Mouse (Mus musculus) ES-Bruce4 (cell line): ENCODE measurements around the gene Hoxb9. TPM values are rescaled to one million over a fixed set of nuclear protein-coding genes. Genes with fewer than 3 reads are reported as not detected.

Experiments used
- H3K27ac ChIP-seq: 2 replicates; pipeline ENCODE4 v1.5.1; 2012; ENCODE audit warnings: low read length, inconsistent platforms; ENCODE audit not compliant: insufficient read depth
- H3K27me3 ChIP-seq: 2 replicates; pipeline ENCODE4 v1.6.1; 2012; ENCODE audit warnings: mild to moderate bottlenecking, low read length, inconsistent platforms; ENCODE audit not compliant: control insufficient read depth, poor library complexity, insufficient read depth, severe bottlenecking
- H3K36me3 ChIP-seq: 2 replicates; pipeline ENCODE4 v1.6.1; 2012; ENCODE audit warnings: inconsistent platforms, mild to moderate bottlenecking, low read length, moderate library complexity; ENCODE audit not compliant: control insufficient read depth, poor library complexity, insufficient read depth, severe bottlenecking
- H3K4me1 ChIP-seq: one replicate; pipeline ENCODE4 v1.8.1; 2011; ENCODE audit warnings: low read length; ENCODE audit not compliant: control insufficient read depth, insufficient read depth
- H3K4me3 ChIP-seq: 2 replicates; pipeline ENCODE4 v1.5.1; 2011; ENCODE audit warnings: low read depth, mild to moderate bottlenecking, low read length
- H3K9ac ChIP-seq: 2 replicates; pipeline ENCODE4 v1.6.1; 2012; ENCODE audit warnings: low read depth, mild to moderate bottlenecking, inconsistent platforms; ENCODE audit not compliant: poor library complexity, severe bottlenecking
- H3K9me3 ChIP-seq: replicated peaks from 2 replicates; pipeline ENCODE4 v1.6.1; 2012; ENCODE audit warnings: mild to moderate bottlenecking, low read length, inconsistent platforms; ENCODE audit not compliant: control insufficient read depth, poor library complexity, insufficient read depth, severe bottlenecking
- CTCF ChIP-seq: IDR thresholded peaks from one replicate; pipeline ENCODE4 v1.8.1; 2011; ENCODE audit warnings: low read depth, low read length
- EP300 ChIP-seq: IDR thresholded peaks from 2 replicates; pipeline ENCODE4 v1.6.1; 2011; ENCODE audit warnings: low read depth, low read length; ENCODE audit not compliant: insufficient read depth
- POLR2A ChIP-seq: IDR thresholded peaks from one replicate; pipeline ENCODE4 v1.8.1; 2011; ENCODE audit warnings: low read length; ENCODE audit not compliant: insufficient read depth
- polyA plus RNA-seq: library from polyadenylated mRNA; stranded (reverse); fragments of >200 nt; gene quantifications from 2 replicates; pipeline ENCODE4 v1.2.4, GENCODE M21; 2011; ENCODE audit warnings: low read depth; ENCODE audit not compliant: missing spikeins, insufficient read depth, insufficient read length

Hoxb9 gene
- polyA plus RNA-seq, 1 experiment: 1.5 TPM

- Histone ChIP-seq H3K27ac (no peak overlapping the region), H3K36me3 (peaks cover 10% of the 10 kb centered on the region), H3K4me3 (no peak overlapping the region), H3K9me3 (no peaks in the 10 kb centered on the region), H3K4me1 (no peaks in the 10 kb centered on the region), H3K9ac (no peak overlapping the region), H3K27me3 (peaks cover 25% of the 10 kb centered on the region; the same call in 1 of the 2 replicates)
- TF ChIP-seq EP300 (no peak), POLR2A (no peak), CTCF (no peak)
These were observed 7.4 kb upstream of the Hoxb9 start for GRCm38 (mm10) chr11:96263636-96264389.

GRCm38 (mm10) chr11:96264390-96265020 is 6.8 kb upstream of the Hoxb9 start:
- peaks cover 32% of the 10 kb centered on the region for H3K27me3 ChIP-seq
- H3K9ac ChIP-seq: no peak overlapping the region
- H3K27ac ChIP-seq: no peak overlapping the region
- no peak for TF ChIP-seq CTCF
- no peak for TF ChIP-seq POLR2A
- no peak for TF ChIP-seq EP300
- peaks cover 10% of the 10 kb centered on the region for H3K36me3 ChIP-seq
- H3K9me3 ChIP-seq: no peaks in the 10 kb centered on the region
- H3K4me3 ChIP-seq: no peak overlapping the region
- no peaks in the 10 kb centered on the region for H3K4me1 ChIP-seq

- H3K36me3 ChIP-seq: peaks cover 10% of the 10 kb centered on the region
- H3K9ac ChIP-seq: no peak overlapping the region
- no peak for TF ChIP-seq POLR2A
- no peak for TF ChIP-seq CTCF
- no peak for TF ChIP-seq EP300
- no peaks in the 10 kb centered on the region for H3K4me1 ChIP-seq
- no peak overlapping the region for H3K27ac ChIP-seq
- H3K9me3 ChIP-seq: no peaks in the 10 kb centered on the region
- H3K4me3 ChIP-seq: no peak overlapping the region
- H3K27me3 ChIP-seq: peaks cover 46% of the 10 kb centered on the region
These were observed 5.3 kb upstream of the Hoxb9 start for GRCm38 (mm10) chr11:96265954-96266353.

- no peaks in the 10 kb centered on the region for H3K4me1 ChIP-seq
- no peak overlapping the region for H3K27ac ChIP-seq
- H3K27me3 ChIP-seq: peaks cover 59% of the 10 kb centered on the region
- H3K36me3 ChIP-seq: peaks cover 6% of the 10 kb centered on the region
- H3K4me3 ChIP-seq: no peak overlapping the region
- no peaks in the 10 kb centered on the region for H3K9me3 ChIP-seq
- TF ChIP-seq CTCF: no peak
- TF ChIP-seq EP300: no peak
- no peak for TF ChIP-seq POLR2A
- no peak overlapping the region for H3K9ac ChIP-seq
These were observed 4.0 kb upstream of the Hoxb9 start for GRCm38 (mm10) chr11:96267021-96267920.

- no peaks in the 10 kb centered on the region for H3K36me3 ChIP-seq
- no peaks in the 10 kb centered on the region for H3K4me1 ChIP-seq
- H3K9ac ChIP-seq: no peak overlapping the region
- H3K9me3 ChIP-seq: no peaks in the 10 kb centered on the region
- H3K4me3 ChIP-seq: no peak overlapping the region
- TF ChIP-seq CTCF (no peak), POLR2A (no peak)
- no peak overlapping the region for H3K27ac ChIP-seq
- H3K27me3 ChIP-seq: peaks cover 62% of the 10 kb centered on the region
These were observed 3.1 kb upstream of the Hoxb9 start for GRCm38 (mm10) chr11:96268031-96268745.
